Comparison of ENCODE assay signal across 9 mouse cellular contexts in the genomic region with DNA sequence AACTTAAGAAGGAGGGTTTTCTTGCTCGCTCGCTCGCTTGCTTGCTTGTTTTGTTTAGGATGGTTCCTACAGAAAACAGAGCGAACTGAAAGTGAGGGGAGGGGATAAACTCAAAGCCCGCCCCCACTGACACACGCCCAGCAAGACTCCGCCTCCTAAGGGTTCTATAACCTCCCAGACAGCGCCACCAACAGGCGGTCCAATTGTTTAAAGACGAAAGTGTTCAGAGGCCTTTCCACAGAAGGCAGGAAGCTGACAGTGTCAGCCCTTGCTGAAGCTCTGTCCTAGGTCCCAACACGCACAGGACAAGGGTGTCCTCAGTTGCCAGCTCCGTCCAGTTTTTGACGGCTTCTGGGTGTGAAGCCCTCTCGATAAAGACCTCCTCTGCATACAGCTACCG. TPM values are rescaled to one million over a fixed set of nuclear protein-coding genes. Genes with fewer than 3 reads are reported as not detected.
DNase-seq lines count a peak whose midpoint lies in the region; ATAC-seq and TF ChIP-seq lines count a peak whose summit lies in the region.
"Had no signal": no experiment of that assay in that cellular context is flagged by ENCODE, and none has a peak within 500 bp of the region (broad histone marks: within the 10 kb centered on the region; RNA-seq: fewer than 3 reads in every experiment).

No protein-coding gene starts in this region.

- H3K36me3 ChIP-seq in embryonic facial prominence, embryonic 10.5 days (replicated peaks): no peaks in the 10 kb centered on the region
- no peaks in the 10 kb centered on the region for H3K36me3 ChIP-seq in heart, embryonic 11.5 days (ENCODE audit: control insufficient read depth, insufficient read depth, low read length)
- H3K36me3 ChIP-seq: hindbrain, embryonic 15.5 days had no signal

- 0 out of 2 replicates have a peak overlapping the region, but pooled peaks have one; percentile 11 for H3K4me3 ChIP-seq in embryonic facial prominence, embryonic 10.5 days
- H3K4me3 ChIP-seq in heart, embryonic 11.5 days (ENCODE audit: low read depth, low read length): peak overlapping the region; percentile 21; the same call in 1 of the 2 replicates
- peak overlapping the region; percentile 31 for H3K4me3 ChIP-seq in lung, adult 2 months (replicated peaks; ENCODE audit: extremely low read depth, low read depth, low read length)
- H3K4me3 ChIP-seq: hindbrain, embryonic 15.5 days had no signal

- no peak overlapping the region for H3K9ac ChIP-seq in heart, embryonic 11.5 days (ENCODE audit: low read depth, low read length)
- H3K9ac ChIP-seq: hindbrain, embryonic 15.5 days had no signal

- no peak overlapping the region for H3K27ac ChIP-seq in embryonic facial prominence, embryonic 10.5 days (replicated peaks)
- no peak overlapping the region for H3K27ac ChIP-seq in heart, embryonic 11.5 days (ENCODE audit: low read depth, low read length)
- H3K27ac ChIP-seq: hindbrain, embryonic 15.5 days had no signal

- 27% methylated on average over 15 of the region's 15 CpGs for WGBS in embryonic facial prominence, embryonic 10.5 days
- 25% methylated on average over 15 of the region's 15 CpGs for WGBS in heart, embryonic 11.5 days (ENCODE audit: insufficient replicate concordance)
- 18% methylated on average over 15 of the region's 15 CpGs for WGBS in lung, adult 2 months

- peak; percentile 67; the same call in 1 of the 2 replicates for TF ChIP-seq POLR2A in lung, adult 2 months (IDR thresholded peaks at IDR 0.05; ENCODE audit: borderline replicate concordance, extremely low read depth, low read depth, low read length)

- peaks cover 26% of the 10 kb centered on the region for H3K4me1 ChIP-seq in embryonic facial prominence, embryonic 10.5 days
- H3K4me1 ChIP-seq in heart, embryonic 11.5 days (ENCODE audit: control insufficient read depth, insufficient read depth, low read length): no peaks in the 10 kb centered on the region
- peaks cover 7% of the 10 kb centered on the region for H3K4me1 ChIP-seq in lung, adult 2 months (ENCODE audit: control insufficient read depth, insufficient read depth, low read length)
- H3K4me1 ChIP-seq: hindbrain, embryonic 15.5 days had no signal

- 0 out of 2 replicates have a peak, but pooled peaks have one; percentile 35 for ATAC-seq in heart, embryonic 11.5 days (replicated peaks; ENCODE audit: insufficient number of reproducible peaks, low FRiP score, low TSS enrichment)

- peak; percentile 92 to 94 for DNase-seq in B cell, adult 2 months
- peak; percentile 95 for DNase-seq in R1 (ENCODE audit: low read depth, low spot score)
- DNase-seq in embryonic facial prominence, embryonic 10.5 days (ENCODE audit: low spot score): peak; percentile 62
- DNase-seq in kidney, postnatal 25 days: peak; percentile 87 to 90
- peak; percentile 83 for DNase-seq in lung, adult 2 months
- DNase-seq in retina, postnatal 1 day: peak; percentile 86
- DNase-seq in thymus, postnatal 25 days: peak; percentile 93

- peak; percentile 69 for TF ChIP-seq CTCF in lung, adult 2 months (IDR thresholded peaks at IDR 0.05; ENCODE audit: insufficient read depth, low read length)

- H3K9me3 ChIP-seq in embryonic facial prominence, embryonic 10.5 days: no peaks in the 10 kb centered on the region
- H3K9me3 ChIP-seq in heart, embryonic 11.5 days (replicated peaks; ENCODE audit: control insufficient read depth, low read length): no peaks in the 10 kb centered on the region
- H3K9me3 ChIP-seq: hindbrain, embryonic 15.5 days had no signal

- H3K27me3 ChIP-seq in embryonic facial prominence, embryonic 10.5 days (replicated peaks; ENCODE audit: low read depth, poor library complexity, severe bottlenecking): no peaks in the 10 kb centered on the region
- no peaks in the 10 kb centered on the region for H3K27me3 ChIP-seq in heart, embryonic 11.5 days (ENCODE audit: control insufficient read depth, insufficient read depth, low read length)
- H3K27me3 ChIP-seq: hindbrain, embryonic 15.5 days had no signal

- H3K4me2 ChIP-seq in heart, embryonic 11.5 days: peak overlapping the region; percentile 44
- H3K4me2 ChIP-seq: hindbrain, embryonic 15.5 days had no signal

RNA-seq across cellular contexts. Expression of a gene that starts 23.2 kb away (rescaled TPM):
- not detected in 2 replicates for polyA plus RNA-seq in embryonic facial prominence, embryonic 10.5 days (2016; fragmentation: Nextera tagmentation; extraction: Ambion mirVana)
- polyA plus RNA-seq in heart, embryonic 11.5 days (2014; fragmentation: Nextera tagmentation; extraction: Ambion mirVana): not detected in 2 replicates
- polyA plus RNA-seq in lung, adult 2 months (2012; rRNA removed): 74.5 and 93.5 TPM in 2 replicates

RNA-seq across cellular contexts. Expression of a gene that starts 29.0 kb away (rescaled TPM):
- polyA plus RNA-seq in embryonic facial prominence, embryonic 10.5 days (2016; fragmentation: Nextera tagmentation; extraction: Ambion mirVana): 1.1 and 1.6 TPM in 2 replicates
- 3.0 TPM in 2 replicates for polyA plus RNA-seq in heart, embryonic 11.5 days (2014; fragmentation: Nextera tagmentation; extraction: Ambion mirVana)
- 14.7 and 15.1 TPM in 2 replicates for polyA plus RNA-seq in lung, adult 2 months (2012; rRNA removed)

RNA-seq across cellular contexts. Expression of a gene that starts 30.0 kb away (rescaled TPM):
- polyA plus RNA-seq in embryonic facial prominence, embryonic 10.5 days (2016; fragmentation: Nextera tagmentation; extraction: Ambion mirVana): 3.8 and 4.9 TPM in 2 replicates
- 3.4 and 4.2 TPM in 2 replicates for polyA plus RNA-seq in heart, embryonic 11.5 days (2014; fragmentation: Nextera tagmentation; extraction: Ambion mirVana)
- 8.4 and 9.1 TPM in 2 replicates for polyA plus RNA-seq in lung, adult 2 months (2012; rRNA removed)

Comparison
In these comparisons a context has a peak if more than half of its experiments do, and no peak if none do; other contexts are left out.
1. RNA of a gene that starts 23.2 kb away (polyA plus RNA-seq): 74.5 to 93.5 TPM in lung, adult 2 months; not detected in embryonic facial prominence, embryonic 10.5 days and not detected in heart, embryonic 11.5 days; every median in the first group is over 10 times any median in the second.
2. Peak in every context shown above with its lines, with median percentiles within 50 percentile points of each other: DNase-seq and H3K4me3 ChIP-seq.